ENCODE assay signal across 21 mouse cellular contexts in genomic region chr16:32935088-32935487, GRCm38 (mm10). TPM values are rescaled to one million over a fixed set of nuclear protein-coding genes. Genes with fewer than 3 reads are reported as not detected.
DNase-seq lines count a peak whose midpoint lies in the region; ATAC-seq and TF ChIP-seq lines count a peak whose summit lies in the region.
"Had no signal": no experiment of that assay in that cellular context is flagged by ENCODE, and none has a peak within 500 bp of the region (broad histone marks: within the 10 kb centered on the region; RNA-seq: fewer than 3 reads in every experiment).

No protein-coding gene starts in this region.

- no peak for ATAC-seq in heart, embryonic 13.5 days (ENCODE audit: extremely low read depth, insufficient number of reproducible peaks, low FRiP score, low TSS enrichment)
- no peak for ATAC-seq in kidney, embryonic 15.5 days (replicated peaks; ENCODE audit: low FRiP score)
- ATAC-seq: forebrain, embryonic 14.5 days had no signal

- no peak for DNase-seq in heart, postnatal 14 days
- DNase-seq in kidney, adult 9 months: no peak
- no peak for DNase-seq in CH12.LX (ENCODE audit: extremely low read depth)
- DNase-seq in c-Kit-positive CD71-positive TER-119-positive erythroid progenitor cells, embryonic 14.5 days (ENCODE audit: low spot score): no peak
- DNase-seq: cerebellum, postnatal 10 days; kidney, adult 18-20 months; lung, postnatal 4 days; midbrain, embryonic 14.5 days; right cerebral cortex, postnatal 4 days; thymus, adult 18-20 months had no signal

- dilution Hi-C loops in CH12.LX (cut with MboI; ENCODE audit: extremely low pct_ligation_motif_present, extremely low pct_unique_long_range_greater_than_20kb, low sequenced_read_pairs): no loop called here

- peaks cover 34% of the 10 kb centered on the region for H3K4me1 ChIP-seq in heart, embryonic 13.5 days
- H3K4me1 ChIP-seq in kidney, embryonic 15.5 days: peaks cover 4% of the 10 kb centered on the region; the same call in 1 of the 2 replicates
- H3K4me1 ChIP-seq in CH12.LX (ENCODE audit: control insufficient read depth in 1 of 2, insufficient read depth in 2 of 2): peaks cover 13 to 59% of the 10 kb centered on the region in 2 experiments
- H3K4me1 ChIP-seq in brown adipose tissue, adult 24 weeks (ENCODE audit: control insufficient read depth, insufficient read depth, insufficient read length, low read length): peaks cover 17% of the 10 kb centered on the region
- H3K4me1 ChIP-seq: hindbrain, embryonic 15.5 days had no signal

- no peaks in the 10 kb centered on the region for H3K9me3 ChIP-seq in heart, embryonic 13.5 days
- H3K9me3 ChIP-seq in kidney, embryonic 15.5 days (replicated peaks): no peaks in the 10 kb centered on the region
- H3K9me3 ChIP-seq in CH12.LX (replicated peaks; ENCODE audit: low read length): no peaks in the 10 kb centered on the region
- H3K9me3 ChIP-seq: G1E; hindbrain, embryonic 15.5 days; limb, embryonic 10.5 days had no signal

- no peak for TF ChIP-seq RAD21 in CH12.LX (IDR thresholded peaks at IDR 0.05; ENCODE audit: low read depth, low read length)

- no peak overlapping the region for H3K4me2 ChIP-seq in heart, embryonic 13.5 days
- H3K4me2 ChIP-seq in kidney, embryonic 15.5 days: no peak overlapping the region
- H3K4me2 ChIP-seq in CH12.LX (ENCODE audit: insufficient read depth, low read depth, poor library complexity, severe bottlenecking): peak overlapping the region; percentile 52
- H3K4me2 ChIP-seq: heart, embryonic 11.5 days; hindbrain, embryonic 15.5 days; liver, embryonic 11.5 days; lung, embryonic 14.5 days had no signal

- H3K27me3 ChIP-seq in heart, embryonic 13.5 days (replicated peaks): no peaks in the 10 kb centered on the region
- H3K27me3 ChIP-seq in kidney, embryonic 15.5 days: no peaks in the 10 kb centered on the region
- no peaks in the 10 kb centered on the region for H3K27me3 ChIP-seq in CH12.LX (replicated peaks)
- H3K27me3 ChIP-seq: hindbrain, embryonic 15.5 days had no signal

- peak overlapping the region; percentile 58; the same call in 1 of the 2 replicates for H3K27ac ChIP-seq in heart, embryonic 13.5 days (replicated peaks)
- 0 out of 2 replicates have a peak overlapping the region, but pooled peaks have one; percentile 7 for H3K27ac ChIP-seq in kidney, embryonic 15.5 days
- peak overlapping the region; percentile 75 for H3K27ac ChIP-seq in CH12.LX (ENCODE audit: insufficient read depth, low read depth)
- peak overlapping the region; percentile 28; the same call in 1 of the 2 replicates for H3K27ac ChIP-seq in brown adipose tissue, adult 24 weeks (replicated peaks; ENCODE audit: low read depth, low read length)
- H3K27ac ChIP-seq: hindbrain, embryonic 15.5 days; limb, embryonic 10.5 days had no signal

- TF ChIP-seq POLR2A in CH12.LX (IDR thresholded peaks at IDR 0.05; ENCODE audit: low read depth, low read length): no peak

- H3K36me3 ChIP-seq in heart, embryonic 13.5 days: no peaks in the 10 kb centered on the region
- H3K36me3 ChIP-seq in kidney, embryonic 15.5 days: no peaks in the 10 kb centered on the region
- peaks cover 0 to 14% of the 10 kb centered on the region in 2 experiments for H3K36me3 ChIP-seq in CH12.LX (replicated peaks in 1 of 2; ENCODE audit: control insufficient read depth in 1 of 2, insufficient read depth in 1 of 2, low read length in 1 of 2)
- H3K36me3 ChIP-seq: hindbrain, embryonic 15.5 days; limb, embryonic 10.5 days had no signal

- no peak overlapping the region for H3K4me3 ChIP-seq in heart, embryonic 13.5 days
- H3K4me3 ChIP-seq in kidney, embryonic 15.5 days (replicated peaks): no peak overlapping the region
- peak overlapping the region in 1 of 3 experiments; percentile 55 for H3K4me3 ChIP-seq in CH12.LX (replicated peaks in 1 of 3; ENCODE audit: low read depth in 2 of 3, low read length in 2 of 3, poor library complexity in 1 of 3)
- no peak overlapping the region for H3K4me3 ChIP-seq in brown adipose tissue, adult 24 weeks (ENCODE audit: insufficient read depth, low read depth, low read length)
- H3K4me3 ChIP-seq: erythroblast, embryonic 14.5 days; hindbrain, embryonic 15.5 days; limb, embryonic 10.5 days had no signal

- WGBS in heart, embryonic 13.5 days: 36% methylated on average over 1 of the region's 1 CpGs
- WGBS in kidney, embryonic 15.5 days: 58% methylated on average over 1 of the region's 1 CpGs

- peaks cover 38% of the 10 kb centered on the region for H3K79me2 ChIP-seq in CH12.LX (replicated peaks; ENCODE audit: control insufficient read depth, extremely low read depth, insufficient read depth, poor library complexity, severe bottlenecking)

- TF ChIP-seq EP300 in CH12.LX (IDR thresholded peaks at IDR 0.05; ENCODE audit: low read length): no peak

- in situ Hi-C loops in CH12.LX (cut with MboI; ENCODE audit: low pct_ligation_motif_present, low pct_unique_long_range_greater_than_20kb, low sequenced_read_pairs): no loop called here

- H3K9ac ChIP-seq in heart, embryonic 13.5 days: 0 out of 2 replicates have a peak overlapping the region, but pooled peaks have one; percentile 7
- no peak overlapping the region for H3K9ac ChIP-seq in kidney, embryonic 15.5 days
- H3K9ac ChIP-seq in CH12.LX (ENCODE audit: insufficient read depth, low read depth): peak overlapping the region; percentile 45; the same call in 1 of the 2 replicates
- H3K9ac ChIP-seq: hindbrain, embryonic 15.5 days; lung, embryonic 14.5 days had no signal

- no peak for TF ChIP-seq CTCF in CH12.LX (conservative IDR thresholded peaks at IDR 0.05 in 1 of 2, IDR thresholded peaks at IDR 0.05 in 1 of 2; ENCODE audit: low read depth in 2 of 2, low read length in 2 of 2)

- intact Hi-C loops in heart, postnatal 14 days (cut with DNase I): no loop called here

TF ChIP-seq in CH12.LX, 34 proteins besides CTCF, POLR2A, EP300 and RAD21:
- TF ChIP-seq HCFC1 (IDR thresholded peaks at IDR 0.05; ENCODE audit: low read depth, low read length): no peak
- TF ChIP-seq MYC (IDR thresholded peaks at IDR 0.05; ENCODE audit: low read depth, low read length): no peak
- TF ChIP-seq CHD1 (IDR thresholded peaks at IDR 0.05; ENCODE audit: low read depth, low read length): no peak
- TF ChIP-seq IRF4 (IDR thresholded peaks at IDR 0.05; ENCODE audit: low read depth, low read length): no peak
- TF ChIP-seq POLR2AphosphoS2 (IDR thresholded peaks at IDR 0.05; ENCODE audit: low read depth, low read length): no peak
- TF ChIP-seq ZC3H11A (IDR thresholded peaks at IDR 0.05; ENCODE audit: low read depth, low read length): no peak
- no peak for TF ChIP-seq MXI1 (IDR thresholded peaks at IDR 0.05; ENCODE audit: low read depth, low read length)
- TF ChIP-seq ZNF384 (IDR thresholded peaks at IDR 0.05; ENCODE audit: low read depth, low read length): no peak
- TF ChIP-seq USF2 (conservative IDR thresholded peaks at IDR 0.05; ENCODE audit: low read depth, low read length): no peak
- TF ChIP-seq JUN (IDR thresholded peaks at IDR 0.05; ENCODE audit: insufficient read depth, low read depth, low read length): no peak

RNA-seq across cellular contexts. Expression of gene Lrch3, which starts 21.2 kb away (rescaled TPM):
- polyA plus RNA-seq in heart, embryonic 13.5 days (2015; fragmentation: Nextera tagmentation; extraction: Ambion mirVana): 14.2 and 16.4 TPM in 2 replicates
- 10 to 100 TPM; 28.2 to 29.2 TPM for total RNA-seq in heart, postnatal 14 days (2021)
- 23.6 and 25.9 TPM in 2 replicates for polyA plus RNA-seq in kidney, embryonic 15.5 days (2015; fragmentation: Nextera tagmentation; extraction: Ambion mirVana)
- total RNA-seq in CH12.LX (2012; rRNA removed) (11.4 and 11.9 TPM in 2 replicates), CH12.LX (2014; rRNA removed) (15.6 and 16.1 TPM in 2 replicates)
- 16.6 and 20.7 TPM in 2 replicates for polyA plus RNA-seq in CH12.LX (2012; ENCODE audit: insufficient read length, low read depth)
- polyA plus RNA-seq in brown adipose tissue, adult 24 weeks (2012; ENCODE audit: insufficient read depth, insufficient read length, missing spikeins): 10.2 and 13.6 TPM in 2 replicates

RNA-seq across cellular contexts. Expression of gene Rubcn, which starts 57.5 kb away (rescaled TPM):
- 24.2 and 26.5 TPM in 2 replicates for polyA plus RNA-seq in heart, embryonic 13.5 days (2015; fragmentation: Nextera tagmentation; extraction: Ambion mirVana)
- 10 to 100 TPM; 31.6 to 32.1 TPM for total RNA-seq in heart, postnatal 14 days (2021)
- polyA plus RNA-seq in kidney, embryonic 15.5 days (2015; fragmentation: Nextera tagmentation; extraction: Ambion mirVana): 17.8 and 21.9 TPM in 2 replicates
- total RNA-seq in CH12.LX (2012; rRNA removed): 21.0 and 28.0 TPM in 2 replicates
- 38.3 and 40.4 TPM in 2 replicates for total RNA-seq in CH12.LX (2014; rRNA removed)
- 22.2 and 27.7 TPM in 2 replicates for polyA plus RNA-seq in CH12.LX (2012; ENCODE audit: insufficient read length, low read depth)
- polyA plus RNA-seq in brown adipose tissue, adult 24 weeks (2012; ENCODE audit: insufficient read depth, insufficient read length, missing spikeins): 9.6 and 12.6 TPM in 2 replicates

RNA-seq across cellular contexts. Expression of gene Fyttd1, which starts 57.8 kb away (rescaled TPM):
- 102 and 116 TPM in 2 replicates for polyA plus RNA-seq in heart, embryonic 13.5 days (2015; fragmentation: Nextera tagmentation; extraction: Ambion mirVana)
- total RNA-seq in heart, postnatal 14 days (2021): 100 to 1,000 TPM in 1 of 2 experiments, 10 to 100 TPM in 1; 99.2 to 105 TPM
- polyA plus RNA-seq in kidney, embryonic 15.5 days (2015; fragmentation: Nextera tagmentation; extraction: Ambion mirVana): 98.7 and 113 TPM in 2 replicates
- 163 and 168 TPM in 2 replicates for total RNA-seq in CH12.LX (2012; rRNA removed)
- 264 and 297 TPM in 2 replicates for total RNA-seq in CH12.LX (2014; rRNA removed)
- 148 and 164 TPM in 2 replicates for polyA plus RNA-seq in CH12.LX (2012; ENCODE audit: insufficient read length, low read depth)
- 24.4 and 45.4 TPM in 2 replicates for polyA plus RNA-seq in brown adipose tissue, adult 24 weeks (2012; ENCODE audit: insufficient read depth, insufficient read length, missing spikeins)

Comparison
In these comparisons a context has a peak if more than half of its experiments do, and no peak if none do; other contexts are left out.
1. H3K27ac ChIP-seq: peak in every context shown above with its lines; median percentile 75 in CH12.LX; 58 in heart, embryonic 13.5 days; 28 in brown adipose tissue, adult 24 weeks; 7 in kidney, embryonic 15.5 days.